ENCODE assay signal across 18 mouse cellular contexts in genomic region chrX:143004131-143004846, GRCm38 (mm10).
"Had no signal": no experiment of that assay in that cellular context is flagged by ENCODE, and none has a peak within 500 bp of the region (broad histone marks: within the 10 kb centered on the region; RNA-seq: fewer than 3 reads in every experiment).

No protein-coding gene starts in this region.

- H3K4me1 ChIP-seq: lung, embryonic 15.5 days; midbrain, embryonic 10.5 days; neural tube, embryonic 12.5 days had no signal

- H3K4me2 ChIP-seq: lung, embryonic 15.5 days; neural tube, embryonic 12.5 days had no signal

- DNase-seq: kidney, adult 2 months; kidney, postnatal 25 days; layer of hippocampus, adult 9-11 months; lung, adult 18-20 months; lung, postnatal 14 days; lung, postnatal 4 days; midbrain, embryonic 14.5 days; retina, postnatal 1 day; right cerebral cortex, postnatal 25 days; spleen, adult 18-20 months; thymus, adult 18-20 months; thymus, postnatal 36 days had no signal

- H3K9me3 ChIP-seq: lung, embryonic 15.5 days; midbrain, embryonic 10.5 days; neural tube, embryonic 12.5 days had no signal

- ATAC-seq: intestine, postnatal 0 days had no signal

- H3K27ac ChIP-seq: kidney, postnatal 0 days; layer of hippocampus, adult 2 months; lung, embryonic 15.5 days; midbrain, embryonic 10.5 days; neural tube, embryonic 12.5 days had no signal

- H3K9ac ChIP-seq: lung, embryonic 15.5 days; neural tube, embryonic 12.5 days had no signal

- H3K4me3 ChIP-seq: layer of hippocampus, adult 2 months; lung, embryonic 15.5 days; midbrain, embryonic 10.5 days; neural tube, embryonic 12.5 days had no signal

- H3K27me3 ChIP-seq: lung, embryonic 15.5 days; neural tube, embryonic 12.5 days had no signal

- H3K36me3 ChIP-seq: lung, embryonic 15.5 days; midbrain, embryonic 10.5 days; neural tube, embryonic 12.5 days had no signal
